In the genomic region with DNA sequence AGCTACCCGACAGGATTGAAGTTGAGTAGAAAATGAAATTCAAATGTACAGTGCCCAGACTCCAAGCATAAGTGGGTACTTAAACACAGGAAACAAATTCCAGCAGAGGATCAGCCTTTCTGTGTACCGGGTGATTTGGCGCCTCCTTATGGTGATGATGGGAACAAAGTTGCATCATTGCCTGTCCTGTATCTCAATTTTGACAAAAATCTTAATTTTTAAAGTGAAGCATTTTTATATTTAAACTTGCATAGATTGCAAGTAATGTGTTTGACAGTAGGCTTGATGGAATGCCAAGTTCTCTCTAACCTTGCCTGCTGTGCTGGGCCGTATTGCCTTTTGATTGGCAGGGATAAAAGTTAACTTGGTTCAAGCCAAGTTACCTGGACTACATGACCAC, we compare ENCODE assay signal across 9 mouse cellular contexts. TPM values are rescaled to one million over a fixed set of nuclear protein-coding genes. Genes with fewer than 3 reads are reported as not detected.
DNase-seq lines count a peak whose midpoint lies in the region; ATAC-seq and TF ChIP-seq lines count a peak whose summit lies in the region.
"Had no signal": no experiment of that assay in that cellular context is flagged by ENCODE, and none has a peak within 500 bp of the region (broad histone marks: within the 10 kb centered on the region; RNA-seq: fewer than 3 reads in every experiment).

No protein-coding gene starts in this region.

- peaks cover 0 to 11% of the 10 kb centered on the region in 2 experiments; a peak in 3 of 4 replicates for H3K4me1 ChIP-seq in MEL (ENCODE audit: control insufficient read depth in 1 of 2, insufficient read depth in 2 of 2, low read length in 2 of 2)
- peaks cover 8% of the 10 kb centered on the region for H3K4me1 ChIP-seq in embryonic fibroblast, embryonic 13.5 days (ENCODE audit: control insufficient read depth, insufficient read depth, low read length)
- peaks cover 13% of the 10 kb centered on the region for H3K4me1 ChIP-seq in intestine, embryonic 16.5 days (ENCODE audit: control insufficient read depth, insufficient read depth, low read length)
- no peaks in the 10 kb centered on the region for H3K4me1 ChIP-seq in lung, adult 2 months (ENCODE audit: control insufficient read depth, insufficient read depth, low read length)

- no peaks in the 10 kb centered on the region for H3K9me3 ChIP-seq in MEL (replicated peaks; ENCODE audit: insufficient read depth, low read length)
- H3K9me3 ChIP-seq in intestine, embryonic 16.5 days (ENCODE audit: control insufficient read depth, low read length): no peaks in the 10 kb centered on the region

- no peak for TF ChIP-seq POLR2A in MEL (IDR thresholded peaks at IDR 0.05; ENCODE audit: control insufficient read depth in 1 of 2, insufficient read depth in 1 of 2, low read depth in 1 of 2, low read length in 2 of 2, poor library complexity in 1 of 2)
- 0 out of 2 replicates have a peak, but pooled peaks have one; percentile 7 for TF ChIP-seq POLR2A in embryonic fibroblast, embryonic 13.5 days (IDR thresholded peaks at IDR 0.05; ENCODE audit: low read depth, low read length)
- TF ChIP-seq POLR2A in lung, adult 2 months (IDR thresholded peaks at IDR 0.05; ENCODE audit: borderline replicate concordance, extremely low read depth, low read depth, low read length): no peak

- WGBS in intestine, embryonic 16.5 days: 21% methylated on average over 4 of the region's 4 CpGs
- WGBS in lung, adult 2 months: 12% methylated on average over 4 of the region's 4 CpGs

- peak; percentile 47 for TF ChIP-seq RAD21 in MEL (IDR thresholded peaks at IDR 0.05; ENCODE audit: low read depth, low read length)

- H3K9ac ChIP-seq in MEL (ENCODE audit: control insufficient read depth, low read depth, low read length, poor library complexity, severe bottlenecking): peak overlapping the region; percentile 66
- H3K9ac ChIP-seq in intestine, embryonic 16.5 days (ENCODE audit: low read depth, low read length): peak overlapping the region; percentile 21; the same call in 1 of the 2 replicates

- H3K36me3 ChIP-seq in MEL (ENCODE audit: control insufficient read depth in 1 of 2, insufficient read depth in 2 of 2, low read length in 2 of 2): peaks cover 0 to 7% of the 10 kb centered on the region in 2 experiments; a peak in 2 of 4 replicates
- H3K36me3 ChIP-seq in intestine, embryonic 16.5 days (ENCODE audit: control insufficient read depth, insufficient read depth, low read length): peaks cover 4% of the 10 kb centered on the region; the same call in 1 of the 2 replicates

- no peak for ATAC-seq in intestine, embryonic 16.5 days

- no peaks in the 10 kb centered on the region for H3K27me3 ChIP-seq in MEL (ENCODE audit: control insufficient read depth in 1 of 2, insufficient read depth in 2 of 2, low read length in 2 of 2)
- H3K27me3 ChIP-seq in intestine, embryonic 16.5 days (replicated peaks; ENCODE audit: control insufficient read depth, insufficient read depth, low read length): no peaks in the 10 kb centered on the region

- peak; percentile 61 to 78 (median 71) for TF ChIP-seq CTCF in MEL (IDR thresholded peaks at IDR 0.05 in 2 of 3, conservative IDR thresholded peaks at IDR 0.05 in 1 of 3; ENCODE audit: control insufficient read depth in 1 of 3, insufficient read depth in 1 of 3, low read depth in 2 of 3, low read length in 3 of 3, poor library complexity in 1 of 3, severe bottlenecking in 1 of 3)
- no peak for TF ChIP-seq CTCF in embryonic fibroblast, embryonic 13.5 days (IDR thresholded peaks at IDR 0.05; ENCODE audit: borderline replicate concordance, insufficient read depth, low read length)
- 0 out of 2 replicates have a peak, but pooled peaks have one; percentile 5 for TF ChIP-seq CTCF in lung, adult 2 months (IDR thresholded peaks at IDR 0.05; ENCODE audit: insufficient read depth, low read length)

- peak overlapping the region; percentile 56 for H3K4me2 ChIP-seq in intestine, embryonic 16.5 days (ENCODE audit: low read depth, low read length)

- peak; percentile 62 to 67 for DNase-seq in B cell, adult 2 months
- peak; percentile 83 for DNase-seq in MEL (ENCODE audit: low read depth, low spot score)
- no peak for DNase-seq in lung, adult 2 months
- peak; percentile 43 for DNase-seq in spleen, adult 12 weeks (ENCODE audit: low spot score)
- no peak for DNase-seq in frontal cortex, postnatal 10 days (ENCODE audit: low spot score in 2 of 2)
- no peak for DNase-seq in layer of hippocampus, adult 9-10 months (ENCODE audit: low spot score)

- TF ChIP-seq EP300 in MEL (IDR thresholded peaks at IDR 0.05; ENCODE audit: low read depth in 1 of 2, low read length in 2 of 2): no peak

- H3K4me3 ChIP-seq in MEL (ENCODE audit: control insufficient read depth in 1 of 2, insufficient read depth in 1 of 2, low read depth in 2 of 2, low read length in 2 of 2): peak overlapping the region; percentile 45 to 62
- peak overlapping the region; percentile 64 for H3K4me3 ChIP-seq in embryonic fibroblast, embryonic 13.5 days (ENCODE audit: insufficient read depth, low read length)
- peak overlapping the region; percentile 73 for H3K4me3 ChIP-seq in intestine, embryonic 16.5 days (ENCODE audit: low read length)
- no peak overlapping the region for H3K4me3 ChIP-seq in lung, adult 2 months (replicated peaks; ENCODE audit: extremely low read depth, low read depth, low read length)

- peak overlapping the region; percentile 71 for H3K27ac ChIP-seq in MEL (ENCODE audit: control insufficient read depth, low read depth, low read length)
- peak overlapping the region; percentile 83 for H3K27ac ChIP-seq in embryonic fibroblast, embryonic 13.5 days (ENCODE audit: insufficient read depth, low read length)
- peak overlapping the region; percentile 68 for H3K27ac ChIP-seq in intestine, embryonic 16.5 days (ENCODE audit: low read length)

- H3K79me2 ChIP-seq in MEL (ENCODE audit: control insufficient read depth, insufficient read depth, low read length, poor library complexity): peaks cover 6% of the 10 kb centered on the region

TF ChIP-seq in MEL, 35 proteins besides CTCF, POLR2A, EP300 and RAD21:
- TF ChIP-seq ETS1 (IDR thresholded peaks at IDR 0.05; ENCODE audit: low read depth, low read length): 0 out of 2 replicates have a peak, but pooled peaks have one; percentile 15
- no peak for TF ChIP-seq USF2 (IDR thresholded peaks at IDR 0.05; ENCODE audit: borderline replicate concordance in 1 of 2, insufficient read depth in 1 of 2, low read depth in 1 of 2, low read length in 2 of 2)
- peak; percentile 58 for TF ChIP-seq SMC3 (IDR thresholded peaks at IDR 0.05; ENCODE audit: low read depth, low read length)
- no peak for TF ChIP-seq HCFC1 (IDR thresholded peaks at IDR 0.05; ENCODE audit: low read depth, low read length)
- 0 out of 2 replicates have a peak, but pooled peaks have one; percentile 15 for TF ChIP-seq TBP (IDR thresholded peaks at IDR 0.05; ENCODE audit: low read depth, low read length)
- no peak for TF ChIP-seq JUND (IDR thresholded peaks at IDR 0.05; ENCODE audit: low read depth, low read length)

RNA-seq across cellular contexts. Expression of a gene that starts 1.2 kb away (rescaled TPM):
- total RNA-seq in MEL (2012; rRNA removed): 1.2 and 1.5 TPM in 2 replicates
- under 1 TPM in 1 of 2 experiments, not detected in 1; 0.96 TPM for polyA plus RNA-seq in MEL (2012; ENCODE audit: insufficient read depth in 1 of 2, insufficient read length in 2 of 2, low read depth in 1 of 2, low replicate concordance in 2 of 2, missing spikeins in 1 of 2)
- 9.1 and 9.8 TPM in 2 replicates for polyA plus RNA-seq in embryonic fibroblast, embryonic 13.5 days (2011; ENCODE audit: insufficient read length, low read depth, missing spikeins)
- 5.7 and 6.5 TPM in 2 replicates for polyA plus RNA-seq in intestine, embryonic 16.5 days (2015; fragmentation: Nextera tagmentation; extraction: Ambion mirVana)
- polyA plus RNA-seq in lung, adult 2 months (2012; rRNA removed): 2.4 and 3.1 TPM in 2 replicates

RNA-seq across cellular contexts. Expression of a gene that starts 1.8 kb away (rescaled TPM):
- 13.3 and 14.6 TPM in 2 replicates for total RNA-seq in MEL (2012; rRNA removed)
- 10 to 100 TPM in 1 of 2 experiments, not detected in 1; 23.7 TPM for polyA plus RNA-seq in MEL (2012; ENCODE audit: insufficient read depth in 1 of 2, insufficient read length in 2 of 2, low read depth in 1 of 2, low replicate concordance in 2 of 2, missing spikeins in 1 of 2)
- polyA plus RNA-seq in embryonic fibroblast, embryonic 13.5 days (2011; ENCODE audit: insufficient read length, low read depth, missing spikeins): 9.0 and 11.1 TPM in 2 replicates
- polyA plus RNA-seq in intestine, embryonic 16.5 days (2015; fragmentation: Nextera tagmentation; extraction: Ambion mirVana): 15.4 and 17.8 TPM in 2 replicates
- polyA plus RNA-seq in lung, adult 2 months (2012; rRNA removed): 41.3 and 45.2 TPM in 2 replicates

RNA-seq across cellular contexts. Expression of a gene that starts 7.6 kb away (rescaled TPM):
- total RNA-seq in MEL (2012; rRNA removed): 0.10 TPM in 1 of 2 replicates, not detected in the other
- under 1 TPM in 1 of 2 experiments, not detected in 1; 0.21 TPM for polyA plus RNA-seq in MEL (2012; ENCODE audit: insufficient read depth in 1 of 2, insufficient read length in 2 of 2, low read depth in 1 of 2, low replicate concordance in 2 of 2, missing spikeins in 1 of 2)
- polyA plus RNA-seq in embryonic fibroblast, embryonic 13.5 days (2011; ENCODE audit: insufficient read length, low read depth, missing spikeins): 200 and 221 TPM in 2 replicates
- polyA plus RNA-seq in intestine, embryonic 16.5 days (2015; fragmentation: Nextera tagmentation; extraction: Ambion mirVana): 167 and 175 TPM in 2 replicates
- polyA plus RNA-seq in lung, adult 2 months (2012; rRNA removed): 131 and 150 TPM in 2 replicates

RNA-seq across cellular contexts. Expression of a gene that starts 26.5 kb away (rescaled TPM):
- total RNA-seq in MEL (2012; rRNA removed): 0.29 and 0.58 TPM in 2 replicates
- polyA plus RNA-seq in MEL (2012; ENCODE audit: insufficient read depth in 1 of 2, insufficient read length in 2 of 2, low read depth in 1 of 2, low replicate concordance in 2 of 2, missing spikeins in 1 of 2): under 1 TPM in 1 of 2 experiments, not detected in 1; 0.25 TPM
- not detected in 2 replicates for polyA plus RNA-seq in embryonic fibroblast, embryonic 13.5 days (2011; ENCODE audit: insufficient read length, low read depth, missing spikeins)
- not detected in 2 replicates for polyA plus RNA-seq in intestine, embryonic 16.5 days (2015; fragmentation: Nextera tagmentation; extraction: Ambion mirVana)
- polyA plus RNA-seq in lung, adult 2 months (2012; rRNA removed): 0.09 and 0.24 TPM in 2 replicates
- polyA plus RNA-seq: large intestine, adult 2 months had no signal

RNA-seq across cellular contexts. Expression of a gene that starts 32.8 kb away (rescaled TPM):
- total RNA-seq in MEL (2012; rRNA removed): 2.9 and 3.1 TPM in 2 replicates
- 10 to 100 TPM in 1 of 2 experiments, not detected in 1; 18.2 TPM for polyA plus RNA-seq in MEL (2012; ENCODE audit: insufficient read depth in 1 of 2, insufficient read length in 2 of 2, low read depth in 1 of 2, low replicate concordance in 2 of 2, missing spikeins in 1 of 2)
- 2.7 and 5.2 TPM in 2 replicates for polyA plus RNA-seq in embryonic fibroblast, embryonic 13.5 days (2011; ENCODE audit: insufficient read length, low read depth, missing spikeins)
- 0.77 and 0.95 TPM in 2 replicates for polyA plus RNA-seq in intestine, embryonic 16.5 days (2015; fragmentation: Nextera tagmentation; extraction: Ambion mirVana)
- 186 and 243 TPM in 2 replicates for polyA plus RNA-seq in lung, adult 2 months (2012; rRNA removed)

Comparison
In these comparisons a context has a peak if more than half of its experiments do, and no peak if none do; other contexts are left out.
1. DNase-seq: peak in B cell, adult 2 months (2 of 2), MEL (single experiment) and spleen, adult 12 weeks (single experiment); none in lung, adult 2 months (single experiment), frontal cortex, postnatal 10 days (0 of 2) and layer of hippocampus, adult 9-10 months (single experiment).
2. RNA of a gene that starts 7.6 kb away (polyA plus RNA-seq): 200 to 221 TPM in embryonic fibroblast, embryonic 13.5 days, 167 to 175 TPM in intestine, embryonic 16.5 days and 131 to 150 TPM in lung, adult 2 months; 0.21 TPM in MEL; every median in the first group is over 100 times any median in the second.
3. Peak in every context shown above with its lines, with median percentiles within 50 percentile points of each other: H3K27ac ChIP-seq.